Mouse (Mus musculus) heart, adult 2 months (tissue): Measurements from ENCODE around the gene Zfp420. TPM values are rescaled to one million over a fixed set of nuclear protein-coding genes. Genes with fewer than 3 reads are reported as not detected.

ENCODE experiments used
- DNase-seq, 2 experiments: peaks; one replicate each; pipeline ENCODE4 v3.0.0; 2021
- H3K27ac ChIP-seq: fragments of 200-600 bp; 2 replicates; pipeline ENCODE4 v1.8.1; 2022
- H3K27me3 ChIP-seq: fragments of 200-500 bp; 2 replicates; pipeline ENCODE4 v1.6.1; 2012; ENCODE audit warnings: mild to moderate bottlenecking, low read length, inconsistent platforms, mixed read lengths; ENCODE audit not compliant: control insufficient read depth, insufficient read depth
- H3K36me3 ChIP-seq: fragments of 200-500 bp; 2 replicates; pipeline ENCODE4 v1.6.1; 2012; ENCODE audit warnings: low read length, inconsistent platforms; ENCODE audit not compliant: control insufficient read depth, insufficient read depth
- H3K4me1 ChIP-seq: fragments of 200-500 bp; 2 replicates; pipeline ENCODE4 v1.6.1; 2011; ENCODE audit warnings: low read length; ENCODE audit not compliant: control insufficient read depth, insufficient read depth
- H3K4me3 ChIP-seq: fragments of 200-600 bp; 2 replicates; pipeline ENCODE4 v1.8.1; 2022
- H3K79me2 ChIP-seq: fragments of 200-500 bp; replicated peaks from 2 replicates; pipeline ENCODE4 v1.6.1; 2012; ENCODE audit warnings: mild to moderate bottlenecking, inconsistent platforms, low read length, moderate library complexity, mixed read lengths; ENCODE audit not compliant: control insufficient read depth, insufficient read depth
- H3K9ac ChIP-seq: fragments of 200-500 bp; 2 replicates; pipeline ENCODE4 v1.6.1; 2012; ENCODE audit warnings: low read depth, mild to moderate bottlenecking, control low read depth, inconsistent platforms, low read length, mixed read lengths
- CTCF ChIP-seq: fragments of 200-600 bp; IDR thresholded peaks from 2 replicates; pipeline ENCODE4 v1.8.1; 2022; ENCODE audit warnings: antibody characterized with exemption, mild to moderate bottlenecking, moderate library complexity
- EP300 ChIP-seq: fragments of 200-500 bp; IDR thresholded peaks from 2 replicates; pipeline ENCODE4 v1.6.1; 2011; ENCODE audit warnings: low read depth, low read length, control low read depth; ENCODE audit not compliant: insufficient read depth
- POLR2A ChIP-seq: fragments of 200-500 bp; IDR thresholded peaks from 2 replicates; pipeline ENCODE4 v1.6.1; 2011; ENCODE audit warnings: mild to moderate bottlenecking, low read depth, low read length, control low read depth; ENCODE audit not compliant: insufficient read depth
- WGBS: fragments of 180-500 bp; shearing (Covaris S2); methylation state at CpG from one replicate; pipeline ENCODE4 v1.1.7; 2018; 5-methylcytosine and 5-hydroxymethylcytosine counted together
- intact Hi-C: fragments of 180-260 bp; cut with DNase I; formaldehyde crosslinking; loops from one replicate; pipeline ENCODE4 v1.15.1; 2025
- polyA plus RNA-seq: library from polyadenylated mRNA; depleted of rRNA; stranded (reverse); fragments of >200 nt; gene quantifications from 2 replicates; pipeline ENCODE4 v1.2.3, GENCODE M21; 2012
- total RNA-seq, 2 experiments: library from RNA; stranded (reverse); gene quantifications; 2 replicates each; pipeline ENCODE4 v1.2.3; 2021

Zfp420 gene
- total and polyA plus RNA-seq, 3 experiments: 1.1 to 4.5 (median 3.8) TPM

GRCm38 (mm10) chr7:29818619-29819254 lies 41.0 kb upstream of the Zfp420 start:
- intact Hi-C loops: loop anchor here (2.0 to 5.0 kb wide), 4 partner anchors 34 to 399 kb away; partner anchors contain the start of genes Zfp568, Zfp84 and Zfp940
- WGBS: under 1% methylated on average over 12 of the region's 12 CpGs
- TF ChIP-seq EP300: no peak
- no peak for TF ChIP-seq CTCF
- 0 out of 2 replicates have a peak, but pooled peaks have one; percentile 18 for TF ChIP-seq POLR2A
- peak; percentile 71 to 82 for DNase-seq
- H3K9ac ChIP-seq: peak overlapping the region; percentile 66
- no peaks in the 10 kb centered on the region for H3K27me3 ChIP-seq
- H3K36me3 ChIP-seq: no peaks in the 10 kb centered on the region
- peak overlapping the region; percentile 85 for H3K27ac ChIP-seq
- peaks cover 13% of the 10 kb centered on the region for H3K4me1 ChIP-seq
- peaks cover 5% of the 10 kb centered on the region; the same call in 1 of the 2 replicates for H3K79me2 ChIP-seq
- H3K4me3 ChIP-seq: peak overlapping the region; percentile 69

DNA sequence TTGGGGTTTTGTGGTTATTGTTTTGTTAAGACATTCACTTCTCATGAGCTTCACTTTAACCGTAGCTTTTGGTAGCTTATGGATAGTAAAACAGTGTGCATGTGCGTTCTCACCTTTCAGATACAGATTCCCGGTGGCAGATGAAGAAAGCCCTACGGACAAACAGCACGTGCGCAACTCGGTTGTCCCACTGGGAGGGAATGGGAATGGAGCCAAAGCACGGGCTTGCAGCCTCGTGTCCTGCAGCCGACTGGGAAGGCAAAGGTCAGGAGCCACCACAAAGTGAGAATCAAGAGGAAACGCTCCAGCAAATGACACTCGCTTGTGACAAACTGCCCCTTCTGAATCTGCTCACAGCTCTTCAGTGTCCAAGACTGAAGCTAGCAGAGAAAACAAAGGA lies 31.8 kb upstream of the Zfp420 start:
- H3K27me3 ChIP-seq: no peaks in the 10 kb centered on the region
- H3K9ac ChIP-seq: no peak overlapping the region
- H3K4me3 ChIP-seq: no peak overlapping the region
- TF ChIP-seq POLR2A (no peak), CTCF (no peak), EP300 (no peak)
- no peak for DNase-seq
- no peaks in the 10 kb centered on the region for H3K4me1 ChIP-seq
- 83% methylated on average over 12 of the region's 12 CpGs for WGBS
- intact Hi-C loops: no loop called here
- H3K79me2 ChIP-seq: no peaks in the 10 kb centered on the region
- no peaks in the 10 kb centered on the region for H3K36me3 ChIP-seq
- no peak overlapping the region for H3K27ac ChIP-seq

DNA sequence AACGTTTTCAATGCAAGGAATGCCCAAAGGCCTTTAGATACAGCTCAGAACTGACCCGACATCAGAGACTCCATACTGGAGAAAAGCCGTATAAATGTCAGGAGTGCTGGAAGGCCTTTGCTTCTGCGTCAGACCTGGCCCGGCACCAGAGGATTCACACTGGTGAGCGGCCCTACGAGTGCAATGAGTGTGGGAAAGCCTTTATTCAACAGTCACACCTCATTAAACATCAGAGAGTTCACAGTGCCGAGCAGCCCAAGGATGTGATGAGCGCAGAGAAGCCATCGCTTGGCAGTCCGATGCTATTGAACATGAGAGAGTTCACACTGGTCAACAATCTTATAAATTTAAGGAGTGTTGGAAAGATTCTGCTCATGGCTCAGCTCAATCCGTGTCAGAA lies 30.0 kb upstream of the Zfp420 start:
- no peaks in the 10 kb centered on the region for H3K4me1 ChIP-seq
- H3K79me2 ChIP-seq: no peaks in the 10 kb centered on the region
- no peaks in the 10 kb centered on the region for H3K27me3 ChIP-seq
- DNase-seq: no peak
- TF ChIP-seq POLR2A (no peak), EP300 (no peak), CTCF (no peak)
- H3K4me3 ChIP-seq: no peak overlapping the region
- H3K9ac ChIP-seq: no peak overlapping the region
- intact Hi-C loops: no loop called here
- 97% methylated on average over 12 of the region's 12 CpGs for WGBS
- no peaks in the 10 kb centered on the region for H3K36me3 ChIP-seq
- no peak overlapping the region for H3K27ac ChIP-seq

- no peak for TF ChIP-seq POLR2A
- TF ChIP-seq CTCF: no peak
- TF ChIP-seq EP300: no peak
- no peaks in the 10 kb centered on the region for H3K79me2 ChIP-seq
- no peak overlapping the region for H3K9ac ChIP-seq
- no peak overlapping the region for H3K4me3 ChIP-seq
- 95% methylated on average over 1 of the region's 1 CpGs for WGBS
- no peaks in the 10 kb centered on the region for H3K27me3 ChIP-seq
- intact Hi-C loops: no loop called here
- no peak overlapping the region for H3K27ac ChIP-seq
- no peak for DNase-seq
- no peaks in the 10 kb centered on the region for H3K36me3 ChIP-seq
- no peaks in the 10 kb centered on the region for H3K4me1 ChIP-seq
These were observed 23.0 kb upstream of the Zfp420 start for GRCm38 (mm10) chr7:29836816-29837215.

GRCm38 (mm10) chr7:29839256-29839655 lies 20.5 kb upstream of the Zfp420 start:
- intact Hi-C loops: no loop called here
- WGBS: 62% methylated on average over 3 of the region's 3 CpGs
- no peak for DNase-seq

DNA sequence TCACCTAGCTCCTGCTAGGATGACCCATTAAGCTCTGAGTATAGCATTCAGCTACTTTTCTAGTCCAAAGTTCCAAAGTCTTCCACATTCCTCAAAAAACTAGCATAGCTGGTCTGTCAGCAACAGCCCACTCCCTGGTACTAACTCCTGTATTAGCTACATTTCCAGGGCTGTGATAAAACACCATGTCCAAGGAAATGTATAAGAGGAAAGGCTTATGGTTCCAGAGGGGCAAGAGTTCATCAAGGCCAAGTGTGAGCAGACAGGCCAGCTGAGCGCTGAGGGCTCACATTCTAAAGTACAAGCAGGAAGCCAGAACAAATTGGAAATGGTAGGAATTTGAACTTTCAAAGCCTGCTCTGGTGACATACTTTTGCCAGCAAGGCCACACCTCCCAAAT lies 17.7 kb upstream of the Zfp420 start:
- Histone ChIP-seq H3K27me3 (no peaks in the 10 kb centered on the region), H3K4me3 (no peak overlapping the region), H3K27ac (no peak overlapping the region), H3K9ac (no peak overlapping the region), H3K4me1 (no peaks in the 10 kb centered on the region), H3K36me3 (no peaks in the 10 kb centered on the region), H3K79me2 (no peaks in the 10 kb centered on the region)
- TF ChIP-seq POLR2A (no peak), CTCF (no peak), EP300 (no peak)
- intact Hi-C loops: no loop called here
- 89% methylated on average over 1 of the region's 1 CpGs for WGBS
- no peak for DNase-seq

More at GRCm38 (mm10) chr7:29839256-29839655, 20.5 kb upstream of the Zfp420 start:
- Histone ChIP-seq H3K9ac (no peak overlapping the region), H3K4me3 (no peak overlapping the region), H3K4me1 (no peaks in the 10 kb centered on the region), H3K79me2 (no peaks in the 10 kb centered on the region), H3K27me3 (no peaks in the 10 kb centered on the region), H3K36me3 (no peaks in the 10 kb centered on the region), H3K27ac (no peak overlapping the region)
- TF ChIP-seq CTCF: no peak
- TF ChIP-seq POLR2A: no peak
- no peak for TF ChIP-seq EP300

DNA sequence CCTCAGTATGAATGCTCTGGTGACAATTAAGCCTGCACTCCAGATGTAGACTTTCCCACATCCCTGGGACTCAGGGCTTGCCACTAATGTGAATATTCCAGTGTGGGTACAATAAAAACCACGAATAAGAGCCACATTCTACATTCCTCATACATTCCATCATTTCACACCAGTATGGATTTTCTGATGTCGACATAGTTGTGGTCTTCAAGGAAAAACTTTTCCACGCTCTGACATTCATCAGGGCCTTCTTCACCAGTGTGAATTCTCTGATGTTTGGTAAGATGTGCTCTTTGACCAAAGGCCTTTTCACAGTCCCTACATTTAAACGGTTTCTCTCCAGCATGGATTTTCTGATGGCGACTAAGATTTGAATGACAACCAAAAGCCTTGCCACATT lies 15.2 kb upstream of the Zfp420 start:
- TF ChIP-seq POLR2A (no peak), CTCF (no peak), EP300 (no peak)
- WGBS: 82% methylated on average over 5 of the region's 5 CpGs
- H3K4me1 ChIP-seq: no peaks in the 10 kb centered on the region
- H3K4me3 ChIP-seq: no peak overlapping the region
- DNase-seq: no peak
- intact Hi-C loops: no loop called here
- H3K27ac ChIP-seq: no peak overlapping the region
- no peak overlapping the region for H3K9ac ChIP-seq
- H3K27me3 ChIP-seq: no peaks in the 10 kb centered on the region
- no peaks in the 10 kb centered on the region for H3K79me2 ChIP-seq
- no peaks in the 10 kb centered on the region for H3K36me3 ChIP-seq
